Mouse (Mus musculus) G1E-ER4 (cell line): ENCODE data around the gene Hmgcl. TPM values are rescaled to one million over a fixed set of nuclear protein-coding genes. Genes with fewer than 3 reads are reported as not detected.

ENCODE experiments used
- GATA1 ChIP-seq: IDR thresholded peaks from one replicate; pipeline ENCODE4 v1.8.0; 2012; ENCODE audit warnings: low read length, inconsistent platforms
- polyA plus RNA-seq: library from polyadenylated mRNA; stranded (reverse); fragments of >175 nt; gene quantifications from 2 replicates; pipeline ENCODE4 v1.2.3, GENCODE M21; 2012

Gene Hmgcl
- polyA plus RNA-seq, 1 experiment, result 39.4 TPM

GRCm38 (mm10) chr4:135987714-135988113 is 41.5 kb downstream of the Hmgcl start:
- no peak for TF ChIP-seq GATA1

- no peak for TF ChIP-seq GATA1
These were observed 47.7 kb downstream of the Hmgcl start for GRCm38 (mm10) chr4:135993941-135994340.

GRCm38 (mm10) chr4:135995118-135995517 is 48.9 kb downstream of the Hmgcl start:
- TF ChIP-seq GATA1, result no peak

- no peak for TF ChIP-seq GATA1
These were observed 57.9 kb downstream of the Hmgcl start for GRCm38 (mm10) chr4:136004107-136004675.

GRCm38 (mm10) chr4:136004921-136005320 is 58.7 kb downstream of the Hmgcl start:
- no peak for TF ChIP-seq GATA1

GRCm38 (mm10) chr4:136006821-136007220 is 60.6 kb downstream of the Hmgcl start:
- TF ChIP-seq GATA1, result no peak

- no peak for TF ChIP-seq GATA1
These were observed 62.7 kb downstream of the Hmgcl start for GRCm38 (mm10) chr4:136008782-136009447.

GRCm38 (mm10) chr4:136010586-136010985 is 64.3 kb downstream of the Hmgcl start:
- no peak for TF ChIP-seq GATA1

Other genes with a start within 250 kb of the Hmgcl start
- not detected in 2 replicates for gene Il22ra1, start 218.3 kb upstream of the Hmgcl start, polyA plus RNA-seq
- gene Myom3, start 186.7 kb upstream of the Hmgcl start, polyA plus RNA-seq, result not detected in 2 replicates
- gene Srsf10, start 90.7 kb upstream of the Hmgcl start, polyA plus RNA-seq, result 358 and 475 TPM in 2 replicates
- 7.3 and 10.5 TPM in 2 replicates for gene Pnrc2, start 72.6 kb upstream of the Hmgcl start, polyA plus RNA-seq
- 2.2 and 2.7 TPM in 2 replicates for gene Cnr2, start 51.1 kb upstream of the Hmgcl start, polyA plus RNA-seq
- 12.6 and 12.7 TPM in 2 replicates for gene Fuca1, start 25.7 kb upstream of the Hmgcl start, polyA plus RNA-seq
- 25.8 and 31.1 TPM in 2 replicates for gene Gale, start 17.3 kb downstream of the Hmgcl start, polyA plus RNA-seq
- 245 and 299 TPM in 2 replicates for gene Lypla2, start 26.2 kb downstream of the Hmgcl start, polyA plus RNA-seq
- gene Pithd1, start 40.8 kb downstream of the Hmgcl start, polyA plus RNA-seq, result 86.7 and 109 TPM in 2 replicates
- 7.7 and 8.3 TPM in 2 replicates for gene Eloa, start 75.3 kb downstream of the Hmgcl start, polyA plus RNA-seq
- gene Rpl11, start 107.0 kb downstream of the Hmgcl start, polyA plus RNA-seq, result 1,675 and 1,773 TPM in 2 replicates
- 0.08 and 0.11 TPM in 2 replicates for gene Id3, start 197.0 kb downstream of the Hmgcl start, polyA plus RNA-seq
- gene E2f2, start 225.9 kb downstream of the Hmgcl start, polyA plus RNA-seq, result 42.9 and 49.6 TPM in 2 replicates